Mouse (Mus musculus): ENCODE measurements around the gene Tcp1. TPM values are rescaled to one million over a fixed set of nuclear protein-coding genes. Genes with fewer than 3 reads are reported as not detected.

Tcp1 gene
- total RNA-seq, 2 experiments from 2014 or later: 218 to 221 TPM

Other genes starting within 250 kb of the Tcp1 start
- not detected for gene Slc22a1, start 239.9 kb upstream of the Tcp1 start, total RNA-seq (2021)
- gene Igf2r, start 146.0 kb upstream of the Tcp1 start, total RNA-seq (2021): 10 to 100 TPM; 29.0 to 30.9 TPM
- gene Mas1, start 47.6 kb upstream of the Tcp1 start, total RNA-seq (2021): 10 to 100 TPM; 52.1 to 63.5 TPM
- gene Mrgprh, start 39.7 kb upstream of the Tcp1 start, total RNA-seq (2021): not detected
- 1 to 10 TPM; 3.2 to 3.3 TPM for gene Pnldc1, start 5.5 kb upstream of the Tcp1 start, total RNA-seq (2021)
- gene Mrpl18, start 644 bp downstream of the Tcp1 start, total RNA-seq (2021): 10 to 100 TPM; 61.5 to 64.5 TPM
- 1 to 10 TPM; 3.8 to 5.1 TPM for gene Acat3, start 24.9 kb downstream of the Tcp1 start, total RNA-seq (2021)
- 10 to 100 TPM; 46.7 to 47.3 TPM for gene Acat2, start 45.0 kb downstream of the Tcp1 start, total RNA-seq (2021)
- gene Wtap, start 78.5 kb downstream of the Tcp1 start, total RNA-seq (2021): 10 to 100 TPM; 55.6 to 63.8 TPM
- gene Sod2, start 91.1 kb downstream of the Tcp1 start, total RNA-seq (2021): 100 to 1,000 TPM; 255 to 264 TPM
- not detected for gene Gpr31b, start 136.6 kb downstream of the Tcp1 start, total RNA-seq (2021)
- under 1 TPM; 0.18 to 0.70 TPM for gene Tcp10b, start 145.4 kb downstream of the Tcp1 start, total RNA-seq (2021)
- gene Unc93a, start 216.1 kb downstream of the Tcp1 start, total RNA-seq (2021): not detected

Data from layer of hippocampus, postnatal 36 days (tissue).